Mouse (Mus musculus) liver, embryonic 14.5 days (tissue): ENCODE data around the gene Dtx3. TPM values are rescaled to one million over a fixed set of nuclear protein-coding genes. Genes with fewer than 3 reads are reported as not detected.
A peak's percentile ranks its signal among the peaks of the same experiment; 100 is the strongest.
"Not testable (repeated sequence)": the region's sequence is repeated elsewhere in the genome, so short reads cannot be mapped to it uniquely, and the experiment has no call there.

ENCODE experiments used
- ATAC-seq: fragments of 200-750 bp; cut with Nextera tagmentation; 2 replicates; pipeline ENCODE4 v1.8.0; 2017; ENCODE audit warnings: moderate number of reproducible peaks, mild to moderate bottlenecking, moderate library complexity; ENCODE audit not compliant: insufficient read depth
- DNase-seq, 3 experiments: peaks; one replicate each; pipeline ENCODE4 v3.0.0-alpha.2; 2012 to 2013; ENCODE audit warnings: low read depth in 3 of 3, low spot score in 3 of 3
- H3K27ac ChIP-seq: fragments of 300-500 bp; sonication (generic); 2 replicates; pipeline ENCODE4 v1.5.1; 2014; ENCODE audit warnings: moderate library complexity, mild to moderate bottlenecking, control low read depth, inconsistent platforms
- H3K27me3 ChIP-seq: fragments of 300-500 bp; sonication (generic); 2 replicates; pipeline ENCODE4 v1.6.1; 2014; ENCODE audit warnings: mild to moderate bottlenecking, low read length, moderate library complexity; ENCODE audit not compliant: control insufficient read depth, insufficient read depth
- H3K36me3 ChIP-seq: fragments of 300-500 bp; sonication (generic); replicated peaks from 2 replicates; pipeline ENCODE4 v1.6.1; 2014; ENCODE audit warnings: low read depth; ENCODE audit not compliant: control insufficient read depth, insufficient read depth
- H3K4me1 ChIP-seq, 2 experiments: fragments of 200-500 bp in 1 of 2; fragments of 300-500 bp in 1 of 2; sonication (generic) in 1 of 2; replicated peaks; 2 replicates each; pipeline ENCODE4 v1.6.1; 2012 to 2014; ENCODE audit warnings: antibody characterized with exemption in 1 of 2, inconsistent platforms in 1 of 2, low read length in 1 of 2; ENCODE audit not compliant: control insufficient read depth in 2 of 2, insufficient read depth in 2 of 2
- H3K4me2 ChIP-seq: fragments of 300-500 bp; sonication (generic); 2 replicates; pipeline ENCODE4 v1.6.1; 2014; ENCODE audit warnings: low read depth, mild to moderate bottlenecking, control low read depth, moderate library complexity
- H3K4me3 ChIP-seq, 2 experiments: fragments of 200-500 bp in 1 of 2; fragments of 300-500 bp in 1 of 2; sonication (generic) in 1 of 2; 2 replicates each; pipeline ENCODE4 v1.5.1; 2012 to 2014; ENCODE audit warnings: low read depth in 2 of 2, low read length in 2 of 2, mild to moderate bottlenecking in 2 of 2, control low read depth in 1 of 2, inconsistent platforms in 1 of 2, moderate library complexity in 1 of 2; ENCODE audit not compliant: insufficient read depth in 1 of 2
- H3K9ac ChIP-seq: fragments of 300-500 bp; sonication (generic); replicated peaks from 2 replicates; pipeline ENCODE4 v1.6.1; 2014; ENCODE audit warnings: mild to moderate bottlenecking, control low read depth, moderate library complexity
- H3K9me3 ChIP-seq: fragments of 300-500 bp; sonication (generic); 2 replicates; pipeline ENCODE4 v1.6.1; 2016; ENCODE audit warnings: low read length, mixed read lengths; ENCODE audit not compliant: control insufficient read depth
- CTCF ChIP-seq: IDR thresholded peaks from 2 replicates; pipeline ENCODE4 v1.5.1; 2016; ENCODE audit warnings: antibody characterized with exemption, low read depth, control low read depth
- EP300 ChIP-seq: IDR thresholded peaks from 2 replicates; pipeline ENCODE4 v1.6.1; 2016; ENCODE audit warnings: antibody characterized with exemption, low read depth
- WGBS: fragments of 180-500 bp; shearing (Covaris S2); extraction: QIAGEN DNeasy Blood & Tissue Kit; methylation state at CpG from one replicate; pipeline ENCODE4 v1.1.7; 2014; ENCODE audit not compliant: insufficient replicate concordance; 5-methylcytosine and 5-hydroxymethylcytosine counted together
- polyA plus RNA-seq, 2 experiments: library from polyadenylated mRNA; depleted of rRNA in 1 of 2; stranded (reverse) in 1 of 2; unstranded in 1 of 2; fragments of >200 nt; fragmentation: Nextera tagmentation in 1 of 2; extraction: Ambion mirVana in 1 of 2; gene quantifications; 2 replicates each; pipeline versions ENCODE4 v1.2.1 to v1.2.3; 2012 to 2014

Dtx3 gene
- polyA plus RNA-seq, 2 experiments = 11.2 to 35.9 TPM

DNA sequence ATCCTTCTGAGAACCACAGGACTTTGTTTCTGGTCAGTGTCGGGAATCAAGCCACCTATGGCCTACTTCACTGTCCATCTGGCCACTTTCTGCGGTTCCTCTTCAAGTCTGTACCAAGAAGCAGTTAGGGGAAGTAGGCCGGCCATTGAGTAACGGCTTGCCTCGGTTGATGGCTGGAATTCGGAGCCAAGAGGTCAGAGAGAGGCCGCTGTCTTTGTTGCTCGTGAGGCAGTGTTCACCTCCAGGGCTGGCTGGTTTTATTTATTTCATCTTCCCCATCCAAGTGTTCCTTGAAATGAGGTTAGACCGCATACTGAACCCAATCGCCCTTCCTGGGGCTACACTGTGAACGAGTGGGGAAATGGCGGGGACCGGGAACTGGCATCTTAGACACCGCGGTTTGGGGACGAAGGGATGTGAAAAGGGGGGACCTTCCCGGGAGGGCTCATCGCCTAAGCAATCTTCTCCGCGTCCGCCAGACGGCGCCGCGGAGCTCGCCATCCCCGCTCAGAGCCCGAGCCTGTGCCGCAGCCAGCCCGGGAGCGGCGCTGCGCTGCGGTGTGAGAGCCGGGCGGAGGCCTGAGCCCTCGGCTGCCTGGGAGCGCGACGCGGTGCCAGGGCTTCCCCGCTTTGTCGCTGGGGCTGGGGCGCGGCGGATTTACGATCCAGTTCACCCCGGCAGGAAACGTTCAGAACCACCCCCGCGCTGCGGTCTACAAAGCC, 30.7 kb downstream of the Dtx3 start, which contains the start of gene B4galnt1:
Gene B4galnt1, plus strand, starts transcription at position 595 of the 723 bp plus-strand sequence.
- H3K27me3 ChIP-seq = peaks cover 24% of the 10 kb centered on the region
- 3% methylated on average over 52 of the region's 52 CpGs for WGBS
- H3K27ac ChIP-seq = no peak within 1 kb of the TSS; the same call in 1 of the 2 replicates
- peaks cover 4 to 11% of the 10 kb centered on the region in 2 experiments for H3K4me1 ChIP-seq
- DNase-seq = peak; percentile 60 to 65 (median 61)
- TF ChIP-seq CTCF = peak; percentile 88
- TF ChIP-seq EP300 = no peak
- peak within 1 kb of the TSS; percentile 72 for H3K9ac ChIP-seq
- H3K9me3 ChIP-seq = no peaks in the 10 kb centered on the region
- H3K4me3 ChIP-seq = peak within 1 kb of the TSS; percentile 54 to 63
- peak within 1 kb of the TSS; percentile 96 for H3K4me2 ChIP-seq
- ATAC-seq = peak; percentile 80
- no peaks in the 10 kb centered on the region for H3K36me3 ChIP-seq

DNA sequence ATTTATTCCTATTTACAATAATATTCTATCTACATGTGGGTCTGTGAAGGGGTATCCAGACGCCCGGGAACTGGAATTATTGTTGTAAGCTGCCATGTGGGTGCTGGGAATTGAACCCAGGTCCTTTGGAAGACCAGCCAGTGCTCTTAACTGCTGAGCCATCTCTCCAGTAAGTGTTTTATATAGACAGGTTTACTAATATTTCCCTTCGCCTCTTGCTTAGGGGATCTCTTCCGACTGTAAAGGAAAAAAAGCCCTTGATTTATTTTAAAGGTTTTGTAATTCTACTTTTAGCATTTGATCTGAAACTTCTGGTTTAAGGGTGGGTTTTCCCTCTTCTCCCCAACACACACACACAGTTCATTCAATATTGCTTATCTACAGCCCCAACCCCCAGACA, 31.3 kb downstream of the Dtx3 start:
- no peaks in the 10 kb centered on the region for H3K36me3 ChIP-seq
- DNase-seq (no peak), ATAC-seq (no peak)
- WGBS = 69% methylated on average over 4 of the region's 4 CpGs
- H3K27me3 ChIP-seq = peaks cover 20% of the 10 kb centered on the region
- TF ChIP-seq EP300 = no peak
- TF ChIP-seq CTCF = no peak
- H3K9ac ChIP-seq = no peak overlapping the region
- H3K27ac ChIP-seq = no peak overlapping the region
- H3K4me2 ChIP-seq = peak overlapping the region; percentile 96; the same call in 1 of the 2 replicates
- H3K4me3 ChIP-seq = no peak overlapping the region
- H3K9me3 ChIP-seq = no peaks in the 10 kb centered on the region
- H3K4me1 ChIP-seq = peaks cover 4 to 11% of the 10 kb centered on the region in 2 experiments

DNA sequence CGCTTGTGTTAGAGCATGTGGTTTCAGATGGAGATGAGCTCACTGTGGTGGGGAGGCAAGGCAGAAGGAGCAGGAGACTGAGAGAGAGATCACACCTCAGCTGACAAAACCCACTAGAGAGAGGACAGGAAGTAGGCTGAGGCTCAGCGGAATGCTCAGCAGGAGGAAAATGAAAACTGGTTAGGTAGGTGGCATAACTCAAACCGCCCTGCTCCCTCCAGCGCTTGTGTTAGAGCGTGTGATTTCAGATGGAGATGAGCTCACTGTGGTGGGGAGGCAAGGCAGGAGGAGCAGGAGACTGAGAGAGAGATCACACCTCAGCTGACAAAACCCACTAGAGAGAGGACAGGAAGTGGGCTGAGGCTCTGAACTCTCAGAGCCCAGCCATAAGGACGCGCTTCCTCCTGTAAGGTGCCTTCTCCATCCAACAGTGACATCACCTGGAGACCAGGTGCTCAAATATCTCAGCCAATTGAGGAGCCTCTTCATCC, 32.7 kb downstream of the Dtx3 start:
- 34% methylated on average over 7 of the region's 7 CpGs for WGBS
- H3K9me3 ChIP-seq, ATAC-seq: not testable (repeated sequence)

DNA sequence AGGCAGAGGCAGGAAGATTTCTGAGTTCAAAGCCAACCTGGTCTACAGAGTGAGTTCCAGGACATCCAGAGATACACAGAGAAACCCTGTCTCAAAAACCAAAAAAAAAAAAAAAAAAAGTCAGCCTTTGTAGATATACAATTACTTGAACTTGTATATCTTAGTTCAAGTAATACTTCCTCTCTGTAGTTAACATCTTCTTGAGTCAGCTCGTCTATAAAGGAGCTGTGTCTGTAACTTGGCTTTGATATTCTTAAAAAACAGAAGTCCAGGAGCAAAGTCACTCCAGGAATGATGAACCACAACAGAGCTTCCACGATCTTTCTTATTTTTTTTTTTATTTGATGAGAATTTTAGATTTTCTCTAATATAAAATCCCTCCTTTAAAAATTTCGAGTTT, 34.8 kb downstream of the Dtx3 start:
- H3K9me3 ChIP-seq = no peaks in the 10 kb centered on the region
- H3K27me3 ChIP-seq = peaks cover 6% of the 10 kb centered on the region
- no peak for ATAC-seq
- no peak overlapping the region for H3K9ac ChIP-seq
- H3K27ac ChIP-seq = no peak overlapping the region
- no peak for DNase-seq
- peaks cover 3 to 9% of the 10 kb centered on the region in 2 experiments; a peak in 3 of 4 replicates for H3K4me1 ChIP-seq
- no peak overlapping the region for H3K4me3 ChIP-seq
- TF ChIP-seq EP300 (no peak), CTCF (no peak)
- no peaks in the 10 kb centered on the region for H3K36me3 ChIP-seq
- no peak overlapping the region for H3K4me2 ChIP-seq
- WGBS = 40% methylated on average over 3 of the region's 3 CpGs

More for the DNA sequence above, 32.7 kb downstream of the Dtx3 start:
- not testable (repeated sequence) for H3K27ac ChIP-seq, DNase-seq, H3K4me3 ChIP-seq, H3K36me3 ChIP-seq, H3K4me2 ChIP-seq, H3K9ac ChIP-seq
- Histone ChIP-seq H3K27me3 (peaks cover 20% of the 10 kb centered on the region), H3K4me1 (peaks cover 7 to 16% of the 10 kb centered on the region in 2 experiments)

DNA sequence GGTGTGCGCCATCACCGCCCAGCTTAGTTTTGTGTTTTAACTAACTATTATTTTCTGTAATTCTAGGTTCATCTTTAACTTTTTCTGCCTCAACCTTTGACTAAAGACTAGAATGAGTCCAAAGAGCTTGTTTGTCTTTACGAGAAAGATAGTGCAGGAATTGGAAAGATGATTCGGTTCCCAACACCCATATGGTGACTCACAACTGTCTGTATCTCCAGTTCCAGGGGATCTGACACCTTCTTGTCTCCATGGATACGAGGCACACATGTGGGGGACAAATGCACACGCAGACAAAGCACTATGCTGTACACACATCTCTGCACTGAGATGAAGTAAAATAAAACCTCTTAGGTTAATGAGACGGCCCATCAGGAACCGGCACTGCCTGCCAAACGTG, 35.4 kb downstream of the Dtx3 start:
- ATAC-seq = no peak
- TF ChIP-seq EP300 (no peak), CTCF (no peak)
- Histone ChIP-seq H3K27me3 (peaks cover under 1% of the 10 kb centered on the region; the same call in 1 of the 2 replicates), H3K36me3 (no peaks in the 10 kb centered on the region), H3K4me2 (no peak overlapping the region), H3K9me3 (no peaks in the 10 kb centered on the region), H3K4me1 (peaks cover 3 to 9% of the 10 kb centered on the region in 2 experiments; a peak in 3 of 4 replicates), H3K27ac (no peak overlapping the region), H3K4me3 (no peak overlapping the region), H3K9ac (no peak overlapping the region)
- WGBS = 67% methylated on average over 9 of the region's 9 CpGs
- DNase-seq = no peak
